Mouse (Mus musculus): ENCODE measurements at regions not wholly inside any gene's neighbourhood (a gene's known extent, or its start where the extent isn't known, plus 50 kb on each side); places are given as distances from the start of the nearest gene placed in this dataset.

GRCm38 (mm10) chr5:26338191-26338590 is 80.7 kb downstream of the Gm7361 start:
- DNase-seq = no peak

DNA sequence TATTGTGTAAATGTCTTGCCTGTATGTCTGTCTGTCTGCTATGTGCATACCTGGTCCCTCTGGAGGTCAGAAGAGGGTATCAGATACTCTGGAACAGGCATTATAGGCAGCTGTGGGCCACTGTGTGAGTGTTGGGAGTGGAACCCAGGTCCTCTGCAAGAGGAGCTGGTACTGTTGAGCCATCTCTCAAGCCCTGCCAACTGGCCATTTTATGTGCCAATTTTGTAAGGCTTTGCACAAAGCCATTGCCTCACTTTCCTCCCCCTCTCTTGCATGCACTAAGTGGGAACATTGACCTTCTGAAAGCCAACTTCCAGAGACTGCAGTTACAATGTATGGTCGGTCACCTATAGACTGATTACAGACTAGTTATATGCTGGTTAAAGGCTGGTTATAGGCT is 81.8 kb downstream of the Gm7361 start:
- no peak for DNase-seq

- no peak for DNase-seq
Measured at GRCm38 (mm10) chr5:26355156-26355555, 97.7 kb downstream of the Gm7361 start.

GRCm38 (mm10) chr5:26359082-26359481 is 101.6 kb downstream of the Gm7361 start:
- DNase-seq = no peak

- no peak for DNase-seq
Measured at GRCm38 (mm10) chr5:26374175-26374984, 116.9 kb downstream of the Gm7361 start.

DNA sequence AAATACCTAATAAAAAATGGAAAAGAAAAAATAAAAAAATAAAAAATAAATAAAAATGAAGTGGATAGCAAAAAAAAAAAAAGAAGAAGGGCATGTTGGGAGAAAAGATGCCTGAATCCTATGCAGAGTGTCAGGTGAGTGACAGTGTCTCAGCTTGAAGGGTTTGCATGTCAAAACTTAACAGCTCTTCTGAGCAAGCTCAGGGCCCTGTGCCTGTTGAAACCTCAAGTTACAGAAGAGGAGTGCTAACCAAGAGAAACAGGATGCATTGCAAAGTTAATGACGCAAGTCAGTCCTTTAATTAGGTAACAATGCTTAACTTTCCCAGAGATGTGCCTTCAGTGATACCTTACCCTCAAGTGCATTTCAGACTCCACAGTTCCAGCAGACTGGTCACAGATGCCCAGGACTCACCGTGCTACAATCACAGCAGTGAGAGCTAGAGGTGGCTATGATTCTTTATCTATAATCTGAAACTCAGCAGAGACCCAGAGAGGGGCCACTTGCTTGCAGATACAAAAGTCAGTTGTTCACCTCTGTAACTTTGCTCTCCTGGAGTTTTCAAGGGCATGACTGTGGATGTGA is 149.7 kb downstream of the Gm7361 start:
- no peak for DNase-seq

DNA sequence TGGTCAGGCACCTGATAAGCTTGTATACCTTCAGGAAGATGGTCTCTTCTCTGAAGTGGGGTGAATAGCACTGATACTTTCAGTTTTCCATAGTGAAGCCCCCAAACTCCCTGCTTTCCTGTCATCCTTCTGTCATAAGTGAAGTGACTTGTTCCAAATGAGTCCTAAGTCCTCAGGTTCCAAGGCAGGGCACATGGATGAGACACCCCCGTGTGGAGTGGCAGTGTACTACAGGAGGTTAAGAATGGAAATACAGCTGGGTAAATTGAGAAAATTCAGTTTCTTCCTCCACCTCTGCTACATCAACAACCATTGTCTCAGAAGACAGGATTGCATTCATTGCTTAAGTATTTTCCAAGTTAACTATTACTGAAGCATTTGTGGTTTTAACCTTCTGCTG is 155.7 kb downstream of the Gm7361 start:
- no peak for DNase-seq

GRCm38 (mm10) chr5:26444331-26445200 is 187.1 kb downstream of the Gm7361 start:
- DNase-seq = no peak

- DNase-seq = no peak
Measured at GRCm38 (mm10) chr5:26451306-26451705, 193.8 kb downstream of the Gm7361 start.

GRCm38 (mm10) chr5:26457627-26458026 is 200.1 kb downstream of the Gm7361 start:
- DNase-seq = no peak

GRCm38 (mm10) chr5:26466666-26467065 is 209.2 kb downstream of the Gm7361 start:
- DNase-seq = no peak

DNA sequence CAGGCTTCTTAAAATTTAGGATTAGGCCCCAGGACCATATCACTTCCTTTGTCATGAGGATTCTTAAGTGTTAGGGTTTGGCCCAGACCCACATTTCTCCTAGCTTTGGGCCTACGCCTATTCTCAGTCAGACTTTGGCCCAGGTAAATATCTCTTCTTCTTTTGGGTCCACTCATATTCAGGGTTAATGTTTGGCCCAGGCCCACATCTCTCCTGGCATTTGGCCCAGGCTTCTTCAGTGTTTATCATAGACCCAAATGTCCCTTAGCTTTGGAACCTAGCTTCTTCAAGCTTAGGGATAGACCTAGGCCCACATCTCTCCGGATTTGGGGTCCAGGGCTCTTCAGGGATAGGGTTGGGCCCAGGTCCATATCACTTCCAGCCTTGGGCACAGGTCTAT is 228.2 kb downstream of the Gm7361 start:
- DNase-seq = no peak

DNA sequence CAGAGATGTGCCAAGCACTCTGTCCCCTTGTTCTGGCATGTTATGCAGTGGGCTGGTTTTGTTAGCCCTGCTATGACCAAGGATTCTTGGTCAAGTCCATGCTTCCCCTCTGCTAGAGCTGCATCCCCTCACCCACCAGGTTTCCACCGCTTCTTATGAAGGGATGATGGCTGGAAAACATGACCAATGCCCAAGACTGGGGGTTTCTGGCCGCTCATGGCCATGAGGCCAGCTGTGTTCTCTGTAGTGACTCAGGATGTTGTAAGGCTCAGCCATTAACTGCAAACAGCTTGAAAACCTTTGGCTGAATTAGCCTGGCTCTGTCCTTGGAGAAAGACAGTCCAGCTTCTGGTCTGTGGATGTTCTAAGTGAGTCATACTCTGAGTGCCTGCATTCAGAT is 236.5 kb downstream of the Gm7361 start:
- no peak for DNase-seq

GRCm38 (mm10) chr5:26497641-26498430 is 240.3 kb downstream of the Gm7361 start:
- DNase-seq = no peak

GRCm38 (mm10) chr5:26509525-26510168 is 252.2 kb downstream of the Gm7361 start:
- DNase-seq = no peak

GRCm38 (mm10) chr5:26513039-26513955 is 255.8 kb downstream of the Gm7361 start:
- DNase-seq = no peak

DNA sequence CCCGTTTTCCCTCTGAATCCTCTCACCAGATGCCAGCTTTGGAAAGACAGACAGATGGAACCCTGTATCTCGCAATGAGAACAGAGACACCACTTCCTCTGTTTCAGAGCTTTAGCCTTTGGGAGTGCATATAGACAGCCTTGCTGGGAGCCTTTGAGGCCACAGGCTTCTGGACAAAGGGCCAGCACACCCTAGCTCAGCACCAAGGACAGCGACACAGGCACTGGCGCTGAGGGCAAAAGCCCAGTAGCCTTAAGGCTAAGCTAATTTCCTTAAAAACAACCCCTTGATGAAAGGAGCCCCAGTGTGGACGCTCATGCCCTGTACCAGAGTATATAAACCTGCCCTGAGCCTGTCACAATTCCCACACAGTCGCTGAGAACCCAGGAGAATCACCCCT is 278.1 kb downstream of the Gm7361 start:
- DNase-seq = no peak

DNA sequence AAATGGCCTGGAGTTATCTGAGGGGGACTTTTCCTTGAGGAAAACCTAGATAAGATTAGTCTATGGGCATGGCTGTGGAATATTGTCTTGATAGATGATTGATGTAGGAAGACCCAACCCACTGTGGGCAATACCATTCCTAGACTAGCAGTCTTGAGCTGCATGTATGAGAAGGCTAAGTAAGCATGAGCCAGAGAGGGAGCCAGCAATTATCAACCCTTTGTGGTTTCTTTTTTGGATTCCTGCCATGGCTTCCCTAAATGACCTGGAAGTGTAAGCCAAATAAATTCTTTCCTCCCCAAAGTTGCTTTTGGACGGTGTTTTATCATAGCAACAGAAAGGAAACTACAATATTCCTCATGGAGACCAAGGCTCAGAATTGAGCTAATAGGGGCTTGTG is 253.7 kb upstream of the Dpp6 start:
- DNase-seq = no peak

- no peak for DNase-seq
Measured at GRCm38 (mm10) chr5:26564056-26564455, 252.9 kb upstream of the Dpp6 start.

DNA sequence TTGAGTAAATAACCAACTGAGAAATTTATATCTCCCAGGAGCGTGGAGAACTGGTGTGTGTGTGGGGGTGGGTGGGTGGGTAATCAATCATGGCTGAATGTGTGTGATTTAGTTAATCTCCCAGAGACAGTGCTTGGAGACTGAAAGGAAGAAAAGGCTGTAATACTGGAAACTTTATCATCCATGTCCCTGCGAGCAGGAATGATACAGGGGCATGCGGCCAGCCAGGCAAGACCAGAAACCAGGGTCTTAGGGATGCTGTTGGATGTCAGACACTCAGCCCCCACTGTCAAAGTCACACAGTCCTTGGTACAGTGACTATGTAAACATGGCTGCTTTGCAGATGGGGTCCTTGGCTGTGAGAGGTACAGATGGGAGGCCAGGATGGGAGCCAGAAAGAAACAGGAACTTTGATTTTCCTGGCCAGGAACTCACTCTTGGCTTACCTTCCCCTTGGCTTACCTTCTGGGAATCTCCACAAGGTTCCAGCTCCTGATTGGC is 244.3 kb upstream of the Dpp6 start:
- no peak for DNase-seq

GRCm38 (mm10) chr5:26573446-26573845 is 243.6 kb upstream of the Dpp6 start:
- DNase-seq = no peak
